Mouse (Mus musculus): Measurements from ENCODE around the gene Npdc1. TPM values are rescaled to one million over a fixed set of nuclear protein-coding genes. Genes with fewer than 3 reads are reported as not detected.

Gene Npdc1
- polyA plus RNA-seq (2012; ENCODE audit: low replicate concordance), result 3.8 and 4.4 TPM in 2 replicates

DNA sequence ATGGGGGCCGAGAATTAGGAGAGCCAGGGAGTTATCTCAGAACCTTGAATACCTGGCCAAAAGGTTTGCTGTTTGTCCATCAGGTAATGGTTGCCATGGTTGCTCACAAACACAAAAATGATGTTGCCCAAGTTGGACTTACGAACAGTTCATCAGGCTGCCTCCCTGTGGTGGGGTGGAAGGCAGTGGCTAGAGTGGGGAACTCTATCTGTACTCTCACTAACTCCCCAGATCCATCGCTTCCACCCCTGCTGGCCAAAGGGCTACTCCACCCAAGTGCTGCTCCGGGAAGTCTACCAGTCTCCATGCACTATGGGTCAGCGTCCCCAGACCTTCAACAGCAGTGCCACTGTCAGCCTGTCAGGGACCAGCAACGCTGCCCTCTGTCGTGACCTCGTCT lies at the start of gene Npdc1:
Gene Npdc1 (plus strand): TSS at position 301 of the 400 bp plus-strand sequence.

DNA sequence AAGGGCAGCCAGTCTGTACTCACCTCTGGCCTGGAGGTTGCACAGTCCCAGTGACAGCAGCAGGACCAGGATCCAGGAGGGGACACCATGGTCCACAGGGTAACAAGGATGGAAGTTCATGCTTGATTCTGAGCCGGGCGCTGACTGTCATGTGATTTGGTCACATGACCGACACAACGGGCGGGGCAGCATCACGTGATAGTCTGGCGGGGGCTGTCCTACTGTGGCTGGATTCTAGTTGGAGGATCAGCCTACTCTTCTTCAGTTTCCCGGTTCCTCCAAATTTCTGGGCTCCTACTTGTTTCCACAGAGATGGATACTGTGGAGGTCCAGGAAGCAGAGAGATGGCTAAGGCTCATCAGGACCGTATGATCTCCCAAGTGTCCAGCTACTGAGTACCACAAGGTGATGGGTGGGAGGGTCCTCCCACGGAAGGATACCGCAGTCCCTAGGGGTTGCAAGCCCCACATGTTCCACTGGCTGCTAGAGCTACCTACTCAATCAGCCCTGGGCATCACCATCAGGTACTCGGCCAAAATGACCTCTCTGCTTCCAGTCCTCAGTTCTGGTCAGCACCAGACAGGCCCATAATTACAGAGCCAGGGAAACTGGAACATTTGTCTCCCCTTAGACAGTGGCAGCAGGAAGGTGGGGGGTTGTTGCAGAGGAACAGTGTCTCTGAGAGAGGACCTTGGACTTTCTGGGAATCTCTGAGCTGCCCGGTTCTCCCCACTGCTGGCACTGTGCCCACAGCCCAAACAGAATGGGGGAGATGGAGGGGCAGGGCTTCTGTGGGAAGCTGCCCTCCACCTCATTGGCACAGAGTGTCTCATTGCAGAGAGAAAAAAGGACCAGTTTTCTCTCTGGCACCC lies 42.7 kb upstream of the Npdc1 start, which contains the start of gene Dpp7:
Gene Dpp7 (minus strand): TSS at position 152 of the 872 bp plus-strand sequence.

DNA sequence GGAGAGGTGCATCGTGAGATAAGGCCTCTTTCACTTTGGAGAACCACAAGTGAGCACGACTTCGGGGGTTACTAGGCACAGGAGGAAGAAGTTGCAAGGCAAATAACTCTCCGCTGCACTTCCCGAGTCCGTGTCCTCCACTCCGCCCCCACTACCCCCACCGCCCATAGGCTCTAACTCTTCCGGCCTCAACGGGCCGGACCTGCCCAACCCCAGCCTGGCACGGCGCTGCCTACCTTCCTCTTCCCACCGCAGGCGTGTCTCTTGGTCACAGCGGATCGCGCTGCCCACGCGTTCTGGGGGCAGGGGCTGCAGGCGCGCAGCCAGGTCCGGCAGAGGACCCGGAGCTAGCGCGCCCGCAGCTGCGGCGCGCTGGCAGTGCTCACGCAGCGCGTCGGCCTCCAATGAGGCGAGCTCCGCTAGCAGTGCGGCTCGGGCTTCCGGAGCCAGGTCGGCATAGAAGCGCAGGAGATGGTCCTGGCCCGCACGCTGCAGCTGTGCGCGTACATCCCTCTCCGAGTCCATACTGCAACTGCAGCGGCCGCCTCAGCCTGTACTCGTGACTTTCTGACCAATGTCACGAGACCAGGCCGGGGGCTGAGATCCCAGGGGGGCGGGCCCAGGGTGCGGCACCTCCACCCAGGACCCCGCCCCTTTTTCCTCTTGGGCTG lies 33.9 kb upstream of the Npdc1 start, which contains the start of gene Uap1l1:
Gene Uap1l1 (minus strand): TSS at position 592 of the 671 bp plus-strand sequence.

GRCm38 (mm10) chr2:25371764-25372643 lies 27.1 kb upstream of the Npdc1 start, which contains the start of gene Sapcd2:
Gene Sapcd2, plus strand, starts transcription at chr2:25372321.

DNA sequence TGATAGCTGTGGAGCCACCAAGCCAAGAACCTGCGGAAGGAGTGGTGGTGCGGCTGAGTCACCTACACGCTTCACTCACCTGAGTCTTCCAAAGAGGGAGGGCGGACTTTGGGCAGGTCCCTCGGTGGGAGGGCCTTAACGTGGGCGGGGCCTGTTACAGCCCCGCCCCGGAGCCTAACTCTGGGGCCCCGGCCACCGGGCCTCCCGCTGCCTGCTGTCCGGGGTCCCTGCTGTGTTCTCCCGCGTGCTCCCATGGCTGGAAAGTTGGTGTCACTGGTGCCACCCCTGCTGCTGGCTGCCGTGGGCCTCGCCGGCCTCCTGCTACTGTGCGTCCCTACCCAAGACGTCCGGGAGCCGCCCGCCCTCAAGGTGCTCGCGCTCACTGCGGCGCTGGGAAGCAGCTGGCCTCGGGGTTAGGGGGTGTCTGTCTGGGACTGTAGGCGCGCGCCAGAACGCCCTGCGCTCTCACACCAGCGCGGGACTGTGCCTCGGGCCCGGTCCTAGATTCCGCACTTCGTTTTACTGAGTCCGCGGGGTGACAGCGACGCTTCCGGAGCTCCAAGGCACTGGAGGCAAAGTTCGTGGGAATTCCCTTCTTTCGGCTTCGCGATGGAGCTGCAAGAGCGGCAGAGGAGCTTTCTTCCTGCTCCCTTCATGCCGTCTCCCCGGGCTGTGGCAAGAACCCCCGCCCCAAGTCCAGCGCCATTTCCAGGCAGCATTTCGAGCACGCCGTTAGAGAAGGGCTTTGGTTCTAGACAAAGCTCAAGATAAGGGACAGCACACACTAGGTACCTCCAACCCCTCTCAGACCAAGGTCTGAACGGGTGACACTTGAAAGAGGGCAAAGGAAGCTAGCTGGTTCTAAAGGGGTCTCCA lies 3.2 kb upstream of the Npdc1 start, which contains the start of gene Entpd2:
Gene Entpd2 (plus strand): TSS at position 154 of the 876 bp plus-strand sequence.

DNA sequence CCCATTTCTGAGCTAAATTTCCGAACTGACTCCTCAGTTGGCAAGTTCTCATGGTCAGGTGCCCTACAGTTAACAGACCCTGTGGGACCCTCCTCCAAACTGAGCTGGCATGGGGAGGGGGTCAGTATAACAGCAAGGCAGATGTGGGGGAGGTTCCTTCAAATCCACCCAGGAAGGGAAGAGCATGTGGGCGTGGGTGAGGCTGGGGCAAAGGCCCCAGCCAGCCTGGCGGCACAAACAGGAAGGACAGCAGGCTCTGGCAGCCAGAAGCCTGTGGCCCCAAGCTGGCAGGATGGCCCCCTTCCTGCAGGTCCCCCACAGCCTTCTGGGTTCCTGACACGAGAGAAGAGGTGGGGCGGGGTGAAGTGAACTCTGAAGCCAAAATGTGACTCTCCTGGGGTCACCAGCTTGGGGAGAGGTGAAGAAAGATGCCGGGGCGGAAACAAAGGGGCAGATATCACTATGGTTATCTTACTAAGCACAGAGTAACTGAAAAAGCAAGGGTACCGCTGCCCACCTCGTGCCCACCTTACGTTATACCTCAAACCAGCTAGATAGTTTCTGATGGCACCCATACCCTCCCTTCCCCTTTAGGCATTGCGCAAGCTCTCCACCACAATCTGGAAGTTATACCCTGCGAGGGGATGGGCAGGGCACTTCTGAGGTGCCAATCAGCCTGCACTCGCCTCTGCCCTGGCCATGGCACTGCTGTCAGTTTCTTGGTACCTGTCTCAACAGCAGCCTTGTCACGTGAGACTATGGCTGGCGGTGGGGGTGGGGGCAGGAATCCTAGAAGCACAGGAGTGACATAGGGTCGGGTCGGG lies 23.6 kb downstream of the Npdc1 start, which contains the start of gene Fut7:
Gene Fut7 (plus strand): TSS at position 681 of the 824 bp plus-strand sequence.

DNA sequence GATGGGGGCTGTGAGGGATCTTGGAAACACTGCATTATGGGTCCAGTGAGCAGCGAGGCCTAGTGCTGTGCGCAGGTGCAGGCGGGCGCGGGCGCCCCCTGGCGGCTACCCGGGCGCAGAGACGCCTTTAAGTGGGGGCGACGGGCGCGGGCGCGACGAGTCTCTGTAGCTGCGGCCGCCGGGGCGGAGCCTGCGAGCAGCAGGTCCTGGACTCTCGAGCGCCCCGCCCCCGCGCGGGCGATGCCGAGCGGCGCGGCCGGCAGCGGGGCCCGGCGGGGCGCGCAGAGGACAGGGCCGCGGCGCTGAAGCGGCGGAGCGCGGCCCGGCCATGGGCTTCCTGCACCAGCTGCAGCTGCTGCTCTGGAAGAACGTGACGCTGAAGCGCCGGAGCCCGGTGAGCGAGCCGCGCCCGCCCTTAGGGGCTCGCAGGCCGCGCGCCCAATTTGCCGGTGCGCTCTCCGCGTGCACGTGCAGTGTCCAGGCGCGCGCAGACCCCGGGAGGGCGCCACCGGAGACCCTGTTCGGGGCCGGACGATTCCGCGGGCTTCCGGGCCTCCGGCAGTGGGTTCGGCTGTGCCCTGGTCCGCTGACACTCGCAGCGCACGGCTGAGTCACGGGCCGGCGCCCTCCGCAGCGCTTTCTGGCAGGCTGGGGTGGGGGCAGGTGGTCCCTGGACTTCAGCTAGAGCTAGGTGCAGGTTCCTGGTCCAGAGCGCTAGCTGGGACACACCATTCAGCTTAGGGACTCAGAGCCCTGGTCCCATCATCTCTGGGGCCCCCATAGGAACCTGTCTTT lies 29.5 kb downstream of the Npdc1 start, which contains the start of gene Abca2:
Gene Abca2 (plus strand): TSS at position 262 of the 795 bp plus-strand sequence.

DNA sequence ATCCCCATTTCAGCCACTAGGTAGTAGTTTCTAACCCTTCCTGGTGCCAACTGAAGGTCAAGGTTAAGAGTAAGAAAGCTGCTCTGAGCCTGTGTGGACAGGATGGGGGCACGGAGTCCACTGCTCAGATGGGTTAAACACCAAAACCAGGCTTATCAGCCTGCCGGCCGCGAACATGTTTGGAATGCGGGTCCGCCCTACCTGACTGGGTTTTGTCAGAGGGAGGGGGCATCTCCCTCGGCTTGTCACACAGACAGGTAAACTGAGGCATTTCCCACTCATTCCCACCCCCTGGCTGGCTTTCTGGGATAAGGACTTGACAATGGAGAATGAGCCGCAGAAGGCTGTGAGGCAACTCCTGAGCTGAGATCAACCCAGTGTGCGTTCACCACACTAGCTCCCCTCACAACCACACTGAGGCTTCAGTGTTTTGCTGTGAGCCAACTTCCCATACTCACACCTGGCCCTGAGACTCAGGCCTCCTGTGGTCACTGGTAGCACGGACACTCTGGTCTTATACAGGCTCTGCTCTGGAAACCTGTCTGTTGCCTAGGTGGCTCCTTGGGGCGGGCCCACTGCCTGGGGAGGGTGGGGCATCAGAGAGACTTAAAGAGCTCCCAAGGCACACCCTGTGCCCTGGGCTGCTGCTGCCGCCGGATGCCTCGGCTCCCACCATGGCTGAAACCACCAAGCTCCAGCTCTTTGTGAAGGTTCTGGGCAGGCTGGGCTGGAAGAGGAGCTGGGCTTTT lies 57.2 kb downstream of the Npdc1 start, which contains the start of gene Clic3:
Gene Clic3 (plus strand): TSS at position 634 of the 749 bp plus-strand sequence.

Other genes starting within 250 kb of the Npdc1 start
- gene Nrarp, start 218.6 kb upstream of the Npdc1 start, polyA plus RNA-seq (2012; ENCODE audit: low replicate concordance), result 10.2 and 19.3 TPM in 2 replicates
- 52.8 and 77.9 TPM in 2 replicates for gene Tor4a, start 202.5 kb upstream of the Npdc1 start, polyA plus RNA-seq (2012; ENCODE audit: low replicate concordance)
- gene Nelfb, start 187.9 kb upstream of the Npdc1 start, polyA plus RNA-seq (2012; ENCODE audit: low replicate concordance), result 30.0 and 35.5 TPM in 2 replicates
- gene Stpg3, start 184.7 kb upstream of the Npdc1 start, polyA plus RNA-seq (2012; ENCODE audit: low replicate concordance), result 0.19 TPM in 1 of 2 replicates, not detected in the other
- gene Fam166a, start 180.6 kb upstream of the Npdc1 start, polyA plus RNA-seq (2012; ENCODE audit: low replicate concordance), result 0.13 TPM in 1 of 2 replicates, not detected in the other
- 38.7 and 174 TPM in 2 replicates for gene Tubb4b, start 174.6 kb upstream of the Npdc1 start, polyA plus RNA-seq (2012; ENCODE audit: low replicate concordance)
- not detected in 2 replicates for gene Slc34a3, start 165.0 kb upstream of the Npdc1 start, polyA plus RNA-seq (2012; ENCODE audit: low replicate concordance)
- 0.13 TPM in 1 of 2 replicates, not detected in the other for gene Rnf224, start 162.6 kb upstream of the Npdc1 start, polyA plus RNA-seq (2012; ENCODE audit: low replicate concordance)
- 1.9 and 6.1 TPM in 2 replicates for gene Rnf208, start 157.1 kb upstream of the Npdc1 start, polyA plus RNA-seq (2012; ENCODE audit: low replicate concordance)
- not detected in 2 replicates for gene Cysrt1, start 156.9 kb upstream of the Npdc1 start, polyA plus RNA-seq (2012; ENCODE audit: low replicate concordance)
- gene AL732309.1, start 152.5 kb upstream of the Npdc1 start, polyA plus RNA-seq (2012; ENCODE audit: low replicate concordance), result 2.6 and 4.1 TPM in 2 replicates
- 12.0 and 24.1 TPM in 2 replicates for gene Tmem203, start 143.9 kb upstream of the Npdc1 start, polyA plus RNA-seq (2012; ENCODE audit: low replicate concordance)
- 25.3 and 55.9 TPM in 2 replicates for gene Tprn, start 136.7 kb upstream of the Npdc1 start, polyA plus RNA-seq (2012; ENCODE audit: low replicate concordance)
- 76.2 and 82.8 TPM in 2 replicates for gene Ssna1, start 126.9 kb upstream of the Npdc1 start, polyA plus RNA-seq (2012; ENCODE audit: low replicate concordance)
- 19.8 and 24.6 TPM in 2 replicates for gene Anapc2, start 126.9 kb upstream of the Npdc1 start, polyA plus RNA-seq (2012; ENCODE audit: low replicate concordance)
- gene Tmem210, start 111.2 kb upstream of the Npdc1 start, polyA plus RNA-seq (2012; ENCODE audit: low replicate concordance), result not detected in 2 replicates
- not detected in 2 replicates for gene Lrrc26, start 109.4 kb upstream of the Npdc1 start, polyA plus RNA-seq (2012; ENCODE audit: low replicate concordance)
- 0.03 TPM in 2 replicates for gene Grin1, start 80.2 kb upstream of the Npdc1 start, polyA plus RNA-seq (2012; ENCODE audit: low replicate concordance)
- gene Man1b1, start 67.0 kb upstream of the Npdc1 start, polyA plus RNA-seq (2012; ENCODE audit: low replicate concordance), result 24.2 and 25.3 TPM in 2 replicates
- 6.8 and 11.7 TPM in 2 replicates for gene Dpp7, start 43.0 kb upstream of the Npdc1 start, polyA plus RNA-seq (2012; ENCODE audit: low replicate concordance)
- gene Uap1l1, start 33.7 kb upstream of the Npdc1 start, polyA plus RNA-seq (2012; ENCODE audit: low replicate concordance), result 20.6 and 22.9 TPM in 2 replicates
- gene Sapcd2, start 27.0 kb upstream of the Npdc1 start, polyA plus RNA-seq (2012; ENCODE audit: low replicate concordance), result 6.3 and 11.6 TPM in 2 replicates
- 0.10 TPM in 1 of 2 replicates, not detected in the other for gene Entpd2, start 3.5 kb upstream of the Npdc1 start, polyA plus RNA-seq (2012; ENCODE audit: low replicate concordance)
- gene Fut7, start 23.9 kb downstream of the Npdc1 start, polyA plus RNA-seq (2012; ENCODE audit: low replicate concordance), result 4.5 and 10.9 TPM in 2 replicates
- gene Abca2, start 29.4 kb downstream of the Npdc1 start, polyA plus RNA-seq (2012; ENCODE audit: low replicate concordance), result 32.3 and 48.6 TPM in 2 replicates
- gene Clic3, start 57.5 kb downstream of the Npdc1 start, polyA plus RNA-seq (2012; ENCODE audit: low replicate concordance), result not detected in 2 replicates
- gene Paxx, start 61.7 kb downstream of the Npdc1 start, polyA plus RNA-seq (2012; ENCODE audit: low replicate concordance), result 82.6 and 103 TPM in 2 replicates
- gene Ptgds, start 70.7 kb downstream of the Npdc1 start, polyA plus RNA-seq (2012; ENCODE audit: low replicate concordance), result not detected in 2 replicates
- gene Lcn12, start 94.6 kb downstream of the Npdc1 start, polyA plus RNA-seq (2012; ENCODE audit: low replicate concordance), result not detected in 2 replicates
- 16.5 and 48.8 TPM in 2 replicates for gene Fbxw5, start 101.4 kb downstream of the Npdc1 start, polyA plus RNA-seq (2012; ENCODE audit: low replicate concordance)
- 0.27 TPM in 1 of 2 replicates, not detected in the other for gene C8g, start 102.4 kb downstream of the Npdc1 start, polyA plus RNA-seq (2012; ENCODE audit: low replicate concordance)
- 6.4 and 20.6 TPM in 2 replicates for gene Traf2, start 147.6 kb downstream of the Npdc1 start, polyA plus RNA-seq (2012; ENCODE audit: low replicate concordance)
- 403 and 822 TPM in 2 replicates for gene Edf1, start 158.5 kb downstream of the Npdc1 start, polyA plus RNA-seq (2012; ENCODE audit: low replicate concordance)
- 1.7 and 1.9 TPM in 2 replicates for gene Mamdc4, start 175.5 kb downstream of the Npdc1 start, polyA plus RNA-seq (2012; ENCODE audit: low replicate concordance)
- 2.9 and 5.8 TPM in 2 replicates for gene Phpt1, start 175.9 kb downstream of the Npdc1 start, polyA plus RNA-seq (2012; ENCODE audit: low replicate concordance)
- 8.1 and 18.3 TPM in 2 replicates for gene Ajm1, start 182.4 kb downstream of the Npdc1 start, polyA plus RNA-seq (2012; ENCODE audit: low replicate concordance)
- gene Rabl6, start 209.2 kb downstream of the Npdc1 start, polyA plus RNA-seq (2012; ENCODE audit: low replicate concordance), result 48.7 and 55.1 TPM in 2 replicates
- gene Ccdc183, start 218.3 kb downstream of the Npdc1 start, polyA plus RNA-seq (2012; ENCODE audit: low replicate concordance), result not detected in 2 replicates
- gene Tmem141, start 222.7 kb downstream of the Npdc1 start, polyA plus RNA-seq (2012; ENCODE audit: low replicate concordance), result 10.0 and 19.9 TPM in 2 replicates
- gene Fcna, start 228.7 kb downstream of the Npdc1 start, polyA plus RNA-seq (2012; ENCODE audit: low replicate concordance), result 145 and 166 TPM in 2 replicates